Mouse (Mus musculus) ES-E14 (cell line): ENCODE data around the gene Ank3. TPM values are rescaled to one million over a fixed set of nuclear protein-coding genes. Genes with fewer than 3 reads are reported as not detected.

Experiments
- DNase-seq: peaks from one replicate; pipeline ENCODE4 v3.0.0-alpha.2; 2013; ENCODE audit warnings: low read depth, low spot score
- H3K27ac ChIP-seq: 2 replicates; pipeline ENCODE4 v1.5.1; 2012; ENCODE audit warnings: low read depth, mild to moderate bottlenecking, low read length, moderate library complexity, mixed read lengths; ENCODE audit not compliant: poor library complexity, insufficient read depth, severe bottlenecking
- H3K36me3 ChIP-seq: 2 replicates; pipeline ENCODE4 v1.6.1; 2012; ENCODE audit warnings: mild to moderate bottlenecking, low read length, moderate library complexity, mixed read lengths; ENCODE audit not compliant: control insufficient read depth, poor library complexity, insufficient read depth, severe bottlenecking
- H3K4me1 ChIP-seq, 2 experiments: fragments of 150-350 bp in 1 of 2; sonication (generic) in 1 of 2; 2 replicates each; pipeline ENCODE4 v1.6.1; 2012; ENCODE audit warnings: low read length in 2 of 2, mild to moderate bottlenecking in 1 of 2, mixed read lengths in 1 of 2; ENCODE audit not compliant: control insufficient read depth in 2 of 2, insufficient read depth in 2 of 2, poor library complexity in 1 of 2
- H3K4me3 ChIP-seq, 2 experiments: fragments of 150-350 bp in 1 of 2; sonication (generic) in 1 of 2; 2 replicates each; pipeline ENCODE4 v1.5.1; 2012; ENCODE audit warnings: low read length in 2 of 2, low read depth in 1 of 2, mild to moderate bottlenecking in 1 of 2, mixed read lengths in 1 of 2; ENCODE audit not compliant: insufficient read depth in 1 of 2, poor library complexity in 1 of 2, severe bottlenecking in 1 of 2
- H3K9ac ChIP-seq: 2 replicates; pipeline ENCODE4 v1.6.1; 2012; ENCODE audit warnings: low read depth, mild to moderate bottlenecking, low read length, mixed read lengths; ENCODE audit not compliant: poor library complexity, insufficient read depth, severe bottlenecking
- H3K9me3 ChIP-seq: fragments of 150-350 bp; sonication (generic); 2 replicates; pipeline ENCODE4 v1.6.1; 2012; ENCODE audit warnings: low read depth, mild to moderate bottlenecking, low read length; ENCODE audit not compliant: control insufficient read depth, insufficient read depth
- CHD2 ChIP-seq: IDR thresholded peaks from 2 replicates; pipeline ENCODE4 v1.6.1; 2014; ENCODE audit warnings: mild to moderate bottlenecking, low read depth, low read length, inconsistent platforms
- HCFC1 ChIP-seq: IDR thresholded peaks from 2 replicates; pipeline ENCODE4 v1.6.1; 2012; ENCODE audit warnings: low read length, inconsistent platforms, borderline replicate concordance; ENCODE audit not compliant: insufficient read depth
- MAFK ChIP-seq: IDR thresholded peaks from 2 replicates; pipeline ENCODE4 v1.6.1; 2014; ENCODE audit warnings: mild to moderate bottlenecking, low read depth, low read length, inconsistent platforms; ENCODE audit not compliant: insufficient read depth
- ZC3H11A ChIP-seq: IDR thresholded peaks from 2 replicates; pipeline ENCODE4 v1.6.1; 2012; ENCODE audit warnings: low read depth, mild to moderate bottlenecking, inconsistent platforms, low read length, borderline replicate concordance
- ZNF384 ChIP-seq: IDR thresholded peaks from 2 replicates; pipeline ENCODE4 v1.6.1; 2012; ENCODE audit warnings: low read depth, low read length, inconsistent platforms
- in situ Hi-C, 2 experiments: fragments of 600-800 bp; cut with MboI; formaldehyde crosslinking; loops; one replicate each; pipeline ENCODE4 v1.15.1; 2025; ENCODE audit warnings: low sequenced_read_pairs in 2 of 2, inconsistent platforms in 1 of 2; ENCODE audit not compliant: unreplicated experiment in 2 of 2
- total RNA-seq: library from RNA; depleted of rRNA; stranded (reverse); fragments of 300-350 nt; gene quantifications from 2 replicates; pipeline ENCODE4 v1.2.3, GENCODE M21; 2012

Gene Ank3
- total RNA-seq, 1 experiment, result 6.5 TPM

DNA sequence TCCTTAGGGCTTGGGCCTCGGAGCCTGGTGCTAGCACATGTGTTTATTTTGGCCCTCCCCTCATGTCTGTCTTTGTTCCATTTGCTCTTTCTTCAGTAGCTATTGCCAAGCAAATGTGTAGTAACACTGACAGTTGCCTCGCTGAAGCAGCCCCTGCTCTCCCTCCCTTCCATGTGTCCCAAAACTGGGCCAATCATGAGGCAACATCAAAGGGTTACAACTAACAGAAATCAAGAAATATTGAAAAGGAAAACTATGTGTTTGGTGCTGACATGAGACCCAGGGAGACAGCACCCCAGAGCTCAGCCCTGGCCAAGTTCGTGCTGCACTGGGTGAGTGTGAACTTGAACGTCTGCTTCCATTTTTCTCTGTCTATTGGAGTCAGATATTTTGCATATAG lies 365.8 kb downstream of the Ank3 start:
- in situ Hi-C loops, result no loop called here
- DNase-seq, result no peak
- Histone ChIP-seq H3K4me1 (no peaks in the 10 kb centered on the region), H3K4me3 (no peak overlapping the region), H3K9ac (no peak overlapping the region), H3K9me3 (no peaks in the 10 kb centered on the region), H3K36me3 (no peaks in the 10 kb centered on the region), H3K27ac (no peak overlapping the region)
- TF ChIP-seq MAFK (no peak), ZNF384 (no peak)

DNA sequence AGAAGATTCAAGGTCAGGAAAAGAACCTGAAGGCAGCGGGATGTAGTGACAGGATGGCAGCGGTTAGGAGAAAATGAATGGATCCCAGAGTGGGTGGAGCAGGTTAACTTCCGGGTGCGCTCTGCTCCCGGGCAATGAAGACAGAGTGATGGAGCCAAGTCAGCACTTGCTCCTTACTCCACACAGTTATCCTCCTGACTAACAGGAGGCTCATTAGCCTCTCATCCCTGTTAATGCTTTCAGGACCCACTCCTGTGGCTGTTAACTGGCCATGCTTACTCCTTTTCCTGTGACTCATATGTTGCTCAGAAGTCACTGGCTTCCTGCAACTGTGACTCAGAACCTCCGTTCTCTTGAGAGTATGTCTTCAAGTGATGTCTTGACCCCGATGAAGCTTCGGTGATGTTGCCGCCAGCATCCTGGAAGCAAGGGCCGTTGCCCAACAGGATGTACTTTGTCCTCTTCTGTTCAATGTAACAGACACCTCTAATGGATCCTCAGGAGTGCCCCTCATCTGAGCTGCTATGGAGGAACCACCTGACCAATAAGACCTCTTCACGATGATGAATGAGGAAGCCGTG lies 378.6 kb downstream of the Ank3 start:
- no peak overlapping the region for H3K27ac ChIP-seq
- no peak overlapping the region for H3K9ac ChIP-seq
- DNase-seq, result no peak
- no peak overlapping the region for H3K4me3 ChIP-seq
- in situ Hi-C loops, result no loop called here
- H3K4me1 ChIP-seq, result 0 out of 4 replicates have a peak, but pooled peaks cover 0 to 1% of the 10 kb centered on the region in 2 experiments
- no peaks in the 10 kb centered on the region for H3K9me3 ChIP-seq
- TF ChIP-seq ZNF384 (no peak), ZC3H11A (no peak), MAFK (no peak), HCFC1 (no peak), CHD2 (no peak)
- H3K36me3 ChIP-seq, result no peaks in the 10 kb centered on the region

DNA sequence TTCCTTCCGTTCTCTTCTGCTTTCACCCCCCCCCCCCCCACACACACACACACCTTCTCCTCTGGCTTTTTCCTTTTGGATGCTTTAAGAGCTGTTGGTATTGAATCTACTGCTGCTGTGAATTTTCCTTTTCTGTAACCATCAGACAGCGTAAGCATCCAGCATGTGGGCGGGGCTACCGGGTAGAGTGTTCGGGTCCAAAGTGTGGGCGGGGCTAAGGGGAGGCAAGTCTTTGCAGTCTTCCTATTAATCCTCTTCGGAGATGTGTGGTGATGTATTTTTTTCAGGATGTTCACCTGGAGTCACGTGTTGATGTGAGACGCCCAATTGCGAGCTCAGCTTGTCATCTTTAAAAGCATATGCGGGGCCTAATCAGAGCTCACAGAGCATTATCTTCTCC lies 379.2 kb downstream of the Ank3 start:
- no peak overlapping the region for H3K27ac ChIP-seq
- H3K36me3 ChIP-seq, result no peaks in the 10 kb centered on the region
- no peak overlapping the region for H3K4me3 ChIP-seq
- H3K9ac ChIP-seq, result no peak overlapping the region
- TF ChIP-seq MAFK, result no peak
- no peak for TF ChIP-seq CHD2
- no peak for TF ChIP-seq ZC3H11A
- H3K4me1 ChIP-seq, result 0 out of 4 replicates have a peak, but pooled peaks cover 0 to 1% of the 10 kb centered on the region in 2 experiments
- H3K9me3 ChIP-seq, result no peaks in the 10 kb centered on the region
- DNase-seq, result no peak
- in situ Hi-C loops, result no loop called here

DNA sequence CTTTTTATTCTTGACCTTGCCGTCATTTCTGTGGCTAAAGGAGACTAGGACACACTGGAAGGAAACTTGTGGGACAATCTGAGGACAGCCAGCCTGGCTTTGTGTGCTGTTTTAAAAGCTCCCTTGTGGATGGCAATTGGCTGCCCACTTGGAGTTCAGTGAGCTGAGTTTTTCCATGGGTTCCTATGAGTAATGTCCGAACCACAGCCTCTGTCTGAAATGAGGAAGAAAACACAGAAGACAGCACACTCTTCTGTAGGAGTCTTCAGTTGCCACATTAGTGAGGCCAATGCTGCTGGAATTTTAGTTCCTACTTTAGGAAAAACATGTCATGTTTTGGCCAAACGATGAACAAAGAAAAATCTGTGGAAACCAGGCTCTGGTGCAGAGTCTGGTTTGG lies 380.7 kb downstream of the Ank3 start:
- DNase-seq, result no peak
- in situ Hi-C loops, result no loop called here
- H3K9ac ChIP-seq, result no peak overlapping the region
- H3K4me3 ChIP-seq, result no peak overlapping the region
- no peaks in the 10 kb centered on the region for H3K9me3 ChIP-seq
- no peaks in the 10 kb centered on the region for H3K36me3 ChIP-seq
- 0 out of 4 replicates have a peak, but pooled peaks cover 0 to 1% of the 10 kb centered on the region in 2 experiments for H3K4me1 ChIP-seq
- no peak overlapping the region for H3K27ac ChIP-seq
- TF ChIP-seq ZC3H11A (no peak), ZNF384 (no peak), MAFK (no peak), HCFC1 (no peak), CHD2 (no peak)

DNA sequence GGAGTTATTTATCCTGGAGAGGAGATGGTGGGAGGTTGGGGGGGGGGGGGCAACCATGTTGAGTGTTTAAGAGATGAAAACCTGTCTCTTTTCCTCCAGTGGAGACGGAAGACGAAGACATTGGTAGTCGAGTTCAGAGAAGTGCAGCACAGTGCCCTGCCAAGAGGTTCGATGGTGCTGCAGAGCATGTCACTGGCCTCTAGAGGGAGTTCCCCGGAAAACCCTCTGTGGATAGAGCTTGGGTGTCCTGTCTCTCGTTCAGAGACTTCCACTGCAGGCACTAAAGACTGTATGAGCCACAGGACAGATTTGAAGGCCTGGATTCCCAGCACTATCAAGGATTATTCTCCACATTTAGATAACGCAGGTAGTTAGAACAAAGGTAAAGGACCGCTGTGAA lies 382.9 kb downstream of the Ank3 start:
- Histone ChIP-seq H3K27ac (no peak overlapping the region), H3K4me1 (0 out of 4 replicates have a peak, but pooled peaks cover 0 to 5% of the 10 kb centered on the region in 2 experiments), H3K36me3 (no peaks in the 10 kb centered on the region), H3K9me3 (no peaks in the 10 kb centered on the region), H3K9ac (no peak overlapping the region), H3K4me3 (peak overlapping the region in 1 of 2 experiments; percentile 58; a peak in 2 of 4 replicates)
- DNase-seq, result peak; percentile 59
- in situ Hi-C loops, result no loop called here
- no peak for TF ChIP-seq ZNF384
- no peak for TF ChIP-seq MAFK
- TF ChIP-seq CHD2, result no peak
- TF ChIP-seq ZC3H11A, result peak; percentile 6; the same call in 1 of the 2 replicates
- TF ChIP-seq HCFC1, result peak; percentile 43; the same call in 1 of the 2 replicates
